Mouse (Mus musculus) spleen, adult 2 months (tissue): ENCODE measurements around the gene Csnk1e. TPM values are rescaled to one million over a fixed set of nuclear protein-coding genes. Genes with fewer than 3 reads are reported as not detected.

Experiments
- DNase-seq, 2 experiments: peaks; one replicate each; pipeline versions ENCODE4 v3.0.0 to v3.0.0-alpha.2; 2012 to 2021; ENCODE audit warnings: low spot score in 2 of 2, low read depth in 1 of 2
- H3K27ac ChIP-seq: fragments of 200-500 bp; 2 replicates; pipeline ENCODE4 v1.5.1; 2012; ENCODE audit warnings: low read length, inconsistent platforms; ENCODE audit not compliant: insufficient read depth
- H3K27me3 ChIP-seq: fragments of 200-500 bp; 2 replicates; pipeline ENCODE4 v1.6.1; 2012; ENCODE audit warnings: mild to moderate bottlenecking, moderate library complexity, low read length, inconsistent platforms; ENCODE audit not compliant: control insufficient read depth, insufficient read depth
- H3K36me3 ChIP-seq: fragments of 200-500 bp; 2 replicates; pipeline ENCODE4 v1.6.1; 2012; ENCODE audit warnings: mild to moderate bottlenecking, low read length, inconsistent platforms; ENCODE audit not compliant: control insufficient read depth, insufficient read depth
- H3K4me1 ChIP-seq: fragments of 200-500 bp; 2 replicates; pipeline ENCODE4 v1.6.1; 2011; ENCODE audit warnings: inconsistent platforms; ENCODE audit not compliant: control insufficient read depth, insufficient read depth, insufficient read length
- H3K4me3 ChIP-seq: fragments of 200-500 bp; 2 replicates; pipeline ENCODE4 v1.5.1; 2011; ENCODE audit warnings: mild to moderate bottlenecking, inconsistent platforms; ENCODE audit not compliant: insufficient read depth, insufficient read length; ENCODE audit errors: extremely low read depth
- CTCF ChIP-seq: fragments of 200-500 bp; IDR thresholded peaks from 2 replicates; pipeline ENCODE4 v1.5.1; 2011; ENCODE audit warnings: mild to moderate bottlenecking, inconsistent platforms; ENCODE audit not compliant: insufficient read depth, insufficient read length, insufficient replicate concordance; ENCODE audit errors: extremely low read depth
- POLR2A ChIP-seq: fragments of 200-500 bp; IDR thresholded peaks from 2 replicates; pipeline ENCODE4 v1.6.1; 2011; ENCODE audit warnings: low read depth, low read length, inconsistent platforms
- WGBS: fragments of 180-500 bp; shearing (Covaris S2); methylation state at CpG from one replicate; pipeline ENCODE4 v1.1.7; 2018; 5-methylcytosine and 5-hydroxymethylcytosine counted together
- polyA plus RNA-seq: library from polyadenylated mRNA; depleted of rRNA; stranded (reverse); fragments of >200 nt; gene quantifications from 2 replicates; pipeline ENCODE4 v1.2.3, GENCODE M21; 2012

The Csnk1e gene
- polyA plus RNA-seq, 1 experiment: 26.3 TPM

GRCm38 (mm10) chr15:79428616-79429015 lies 26.8 kb downstream of the Csnk1e start:
- H3K27me3 ChIP-seq: no peaks in the 10 kb centered on the region
- WGBS: 81% methylated on average over 4 of the region's 4 CpGs
- no peak overlapping the region for H3K27ac ChIP-seq
- H3K36me3 ChIP-seq: peaks cover 18% of the 10 kb centered on the region
- TF ChIP-seq POLR2A (no peak), CTCF (no peak)
- DNase-seq: no peak
- no peaks in the 10 kb centered on the region; the same call in 1 of the 2 replicates for H3K4me1 ChIP-seq
- H3K4me3 ChIP-seq: no peak overlapping the region

GRCm38 (mm10) chr15:79427516-79427915 lies 27.9 kb downstream of the Csnk1e start:
- 77% methylated on average over 6 of the region's 6 CpGs for WGBS
- H3K4me1 ChIP-seq: no peaks in the 10 kb centered on the region
- no peak overlapping the region for H3K4me3 ChIP-seq
- TF ChIP-seq POLR2A (no peak), CTCF (no peak)
- no peak overlapping the region for H3K27ac ChIP-seq
- DNase-seq: no peak
- no peaks in the 10 kb centered on the region for H3K27me3 ChIP-seq
- H3K36me3 ChIP-seq: peaks cover 18% of the 10 kb centered on the region

GRCm38 (mm10) chr15:79425516-79425915 lies 29.9 kb downstream of the Csnk1e start:
- peaks cover 18% of the 10 kb centered on the region for H3K36me3 ChIP-seq
- H3K4me3 ChIP-seq: no peak overlapping the region
- no peak overlapping the region for H3K27ac ChIP-seq
- no peaks in the 10 kb centered on the region for H3K4me1 ChIP-seq
- 92% methylated on average over 11 of the region's 11 CpGs for WGBS
- no peak for TF ChIP-seq CTCF
- TF ChIP-seq POLR2A: no peak
- H3K27me3 ChIP-seq: no peaks in the 10 kb centered on the region
- DNase-seq: no peak

DNA sequence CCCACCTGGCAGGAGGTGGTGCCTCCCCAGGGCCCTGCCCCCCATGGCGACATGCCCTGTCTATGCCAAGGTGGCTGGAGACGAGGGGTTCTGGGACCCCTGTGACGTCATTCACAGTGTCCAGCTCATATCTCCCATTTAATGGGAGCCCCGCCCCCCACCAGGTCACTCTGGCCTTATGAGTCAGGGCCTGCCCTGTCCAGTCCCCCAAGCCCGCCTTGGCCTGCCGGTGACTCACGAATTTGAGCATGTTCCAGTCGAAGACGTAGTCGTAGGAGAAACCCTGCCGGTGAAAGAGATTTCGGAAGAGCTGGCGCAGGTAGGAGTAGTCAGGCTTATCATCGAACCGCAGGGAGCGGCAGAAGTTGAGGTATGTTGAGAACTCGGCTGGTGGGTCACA lies 30.8 kb downstream of the Csnk1e start:
- H3K4me1 ChIP-seq: no peaks in the 10 kb centered on the region
- 90% methylated on average over 17 of the region's 17 CpGs for WGBS
- TF ChIP-seq POLR2A (no peak), CTCF (no peak)
- H3K27ac ChIP-seq: no peak overlapping the region
- no peaks in the 10 kb centered on the region for H3K27me3 ChIP-seq
- no peak overlapping the region for H3K4me3 ChIP-seq
- DNase-seq: no peak
- peaks cover 18% of the 10 kb centered on the region for H3K36me3 ChIP-seq

DNA sequence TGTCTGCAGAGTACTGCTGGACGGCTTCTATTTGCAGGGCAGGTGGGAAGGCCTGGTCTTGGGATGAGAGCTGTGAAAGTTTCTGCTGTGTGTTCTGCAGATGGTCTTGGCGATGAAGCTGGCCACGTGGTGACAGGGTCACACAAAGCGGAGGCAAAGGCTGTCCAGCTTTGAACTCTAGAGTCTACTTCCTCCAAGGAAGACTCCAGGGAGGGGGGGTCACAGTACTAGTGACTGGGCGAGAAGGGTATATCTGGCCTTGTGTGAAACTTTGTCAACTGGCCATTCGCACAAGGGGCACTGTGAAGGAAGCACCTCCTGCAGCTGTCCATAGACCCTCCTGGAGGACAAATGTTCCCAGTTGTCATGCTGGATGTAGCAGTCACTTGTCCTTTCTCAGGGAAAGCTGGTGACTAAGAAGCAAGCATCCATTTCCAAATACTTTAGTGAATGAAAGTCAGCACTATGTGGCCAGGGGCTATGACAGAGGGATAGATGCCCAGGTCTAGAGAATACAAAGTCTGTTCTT lies 32.6 kb downstream of the Csnk1e start:
- DNase-seq: no peak
- H3K27me3 ChIP-seq: no peaks in the 10 kb centered on the region
- peaks cover 7% of the 10 kb centered on the region; the same call in 1 of the 2 replicates for H3K4me1 ChIP-seq
- no peak overlapping the region for H3K4me3 ChIP-seq
- H3K27ac ChIP-seq: no peak overlapping the region
- no peak for TF ChIP-seq POLR2A
- TF ChIP-seq CTCF: no peak
- WGBS: 82% methylated on average over 6 of the region's 6 CpGs
- peaks cover 16% of the 10 kb centered on the region for H3K36me3 ChIP-seq

DNA sequence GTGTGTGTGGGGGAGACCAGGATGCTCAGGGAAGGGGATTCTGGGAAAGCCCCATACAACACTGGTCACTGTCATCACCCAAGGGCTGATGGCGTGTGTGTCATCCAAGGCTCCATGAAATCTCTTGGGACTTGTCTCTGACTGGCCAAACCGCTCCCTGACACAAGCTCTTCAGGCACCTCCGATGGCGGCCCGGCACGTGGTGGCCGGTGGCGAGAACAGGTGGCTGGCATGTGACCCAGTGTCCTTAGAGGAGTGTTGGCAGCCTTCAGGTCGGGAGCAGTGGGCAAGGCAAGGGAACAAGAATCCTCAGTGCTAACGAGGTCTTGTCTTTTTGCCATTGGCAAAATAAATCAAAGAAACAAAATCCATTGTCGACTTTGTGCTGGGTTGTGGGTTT lies 36.7 kb downstream of the Csnk1e start:
- no peak for DNase-seq
- H3K27me3 ChIP-seq: no peaks in the 10 kb centered on the region
- H3K27ac ChIP-seq: no peak overlapping the region
- TF ChIP-seq POLR2A (no peak), CTCF (no peak)
- 74% methylated on average over 11 of the region's 11 CpGs for WGBS
- H3K4me3 ChIP-seq: no peak overlapping the region
- peaks cover 13% of the 10 kb centered on the region for H3K4me1 ChIP-seq
- H3K36me3 ChIP-seq: peaks cover under 1% of the 10 kb centered on the region; the same call in 1 of the 2 replicates

DNA sequence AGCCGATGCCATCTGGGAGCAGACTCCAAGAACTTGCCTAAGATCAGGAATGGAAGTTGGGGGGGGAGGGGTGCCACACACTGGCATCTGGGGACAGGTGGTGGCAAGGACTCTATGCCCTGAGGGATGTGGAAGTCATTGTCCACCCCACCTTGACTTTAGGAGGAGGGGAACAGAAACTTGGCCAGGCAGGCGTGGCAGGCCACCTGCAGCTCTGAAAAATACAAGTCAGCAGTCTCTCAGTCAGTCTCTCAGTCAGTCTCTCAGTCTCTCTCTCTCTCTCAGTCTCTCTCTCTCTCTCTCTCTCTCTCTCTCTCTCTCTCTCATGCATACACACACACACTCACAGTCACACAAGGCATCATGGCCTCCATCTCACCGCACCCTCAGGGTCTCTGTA lies 37.1 kb downstream of the Csnk1e start:
- 68% methylated on average over 3 of the region's 3 CpGs for WGBS
- Histone ChIP-seq H3K4me3 (no peak overlapping the region), H3K27ac (no peak overlapping the region), H3K4me1 (peaks cover 13% of the 10 kb centered on the region), H3K36me3 (no peaks in the 10 kb centered on the region; the same call in 1 of the 2 replicates), H3K27me3 (no peaks in the 10 kb centered on the region)
- TF ChIP-seq CTCF: no peak
- TF ChIP-seq POLR2A: no peak
- no peak for DNase-seq
